Mouse (Mus musculus): Measurements from ENCODE around the gene 1810037I17Rik. TPM values are rescaled to one million over a fixed set of nuclear protein-coding genes. Genes with fewer than 3 reads are reported as not detected.
"Not testable (repeated sequence)": the region's sequence is repeated elsewhere in the genome, so short reads cannot be mapped to it uniquely, and the experiment has no call there.

The 1810037I17Rik gene
- polyA plus RNA-seq, 1 experiment from 2014 or later, result 76.8 TPM

GRCm38 (mm10) chr3:122921676-122922527, 2.1 kb upstream of the 1810037I17Rik start:
- H3K4me2 ChIP-seq (ENCODE audit: low read length), result no peak overlapping the region
- H3K36me3 ChIP-seq (ENCODE audit: control insufficient read depth, insufficient read depth), result no peaks in the 10 kb centered on the region
- WGBS, result 76% methylated on average over 8 of the region's 8 CpGs
- H3K27ac ChIP-seq (ENCODE audit: low read length), result no peak overlapping the region
- H3K9me3 ChIP-seq (ENCODE audit: control insufficient read depth, low read length), result no peaks in the 10 kb centered on the region
- ATAC-seq, result no peak
- H3K27me3 ChIP-seq (replicated peaks; ENCODE audit: control insufficient read depth, insufficient read depth, low read length), result no peaks in the 10 kb centered on the region
- peaks cover 6% of the 10 kb centered on the region; the same call in 1 of the 2 replicates for H3K4me1 ChIP-seq (replicated peaks; ENCODE audit: control insufficient read depth, insufficient read depth, low read length)
- H3K4me3 ChIP-seq (replicated peaks; ENCODE audit: low read length), result no peak overlapping the region
- no peak overlapping the region for H3K9ac ChIP-seq (replicated peaks; ENCODE audit: low read depth, low read length)

GRCm38 (mm10) chr3:122923147-122923546, 856 bp upstream of the 1810037I17Rik start:
- WGBS, result 74% methylated on average over 7 of the region's 7 CpGs
- no peaks in the 10 kb centered on the region for H3K9me3 ChIP-seq (ENCODE audit: control insufficient read depth, low read length)
- no peak for ATAC-seq
- no peak overlapping the region for H3K9ac ChIP-seq (replicated peaks; ENCODE audit: low read depth, low read length)
- H3K27me3 ChIP-seq (replicated peaks; ENCODE audit: control insufficient read depth, insufficient read depth, low read length), result no peaks in the 10 kb centered on the region
- H3K27ac ChIP-seq (ENCODE audit: low read length), result no peak overlapping the region
- H3K36me3 ChIP-seq (ENCODE audit: control insufficient read depth, insufficient read depth), result peaks cover 4% of the 10 kb centered on the region; the same call in 1 of the 2 replicates
- peak overlapping the region; percentile 64; the same call in 1 of the 2 replicates for H3K4me2 ChIP-seq (ENCODE audit: low read length)
- H3K4me1 ChIP-seq (replicated peaks; ENCODE audit: control insufficient read depth, insufficient read depth, low read length), result peaks cover 6% of the 10 kb centered on the region; the same call in 1 of the 2 replicates
- no peak overlapping the region for H3K4me3 ChIP-seq (replicated peaks; ENCODE audit: low read length)

- Histone ChIP-seq H3K9me3 (ENCODE audit: control insufficient read depth, low read length) (no peaks in the 10 kb centered on the region), H3K4me2 (ENCODE audit: low read length) (no peak overlapping the region), H3K9ac (replicated peaks; ENCODE audit: low read depth, low read length) (no peak overlapping the region), H3K4me1 (replicated peaks; ENCODE audit: control insufficient read depth, insufficient read depth, low read length) (peaks cover 4% of the 10 kb centered on the region; the same call in 1 of the 2 replicates), H3K27ac (ENCODE audit: low read length) (no peak overlapping the region), H3K4me3 (replicated peaks; ENCODE audit: low read length) (no peak overlapping the region), H3K27me3 (replicated peaks; ENCODE audit: control insufficient read depth, insufficient read depth, low read length) (no peaks in the 10 kb centered on the region), H3K36me3 (ENCODE audit: control insufficient read depth, insufficient read depth) (peaks cover 6% of the 10 kb centered on the region; the same call in 1 of the 2 replicates)
- WGBS, result 90% methylated on average over 6 of the region's 6 CpGs
- ATAC-seq, result no peak
Measured at GRCm38 (mm10) chr3:122929723-122930122, 5.7 kb downstream of the 1810037I17Rik start.

GRCm38 (mm10) chr3:122932466-122932865, 8.5 kb downstream of the 1810037I17Rik start:
- no peaks in the 10 kb centered on the region for H3K4me1 ChIP-seq (replicated peaks; ENCODE audit: control insufficient read depth, insufficient read depth, low read length)
- no peak overlapping the region for H3K9ac ChIP-seq (replicated peaks; ENCODE audit: low read depth, low read length)
- WGBS, result 94% methylated on average over 1 of the region's 1 CpGs
- no peak overlapping the region for H3K4me2 ChIP-seq (ENCODE audit: low read length)
- no peak for ATAC-seq
- peaks cover 2% of the 10 kb centered on the region; the same call in 1 of the 2 replicates for H3K36me3 ChIP-seq (ENCODE audit: control insufficient read depth, insufficient read depth)
- no peaks in the 10 kb centered on the region for H3K9me3 ChIP-seq (ENCODE audit: control insufficient read depth, low read length)
- no peak overlapping the region for H3K27ac ChIP-seq (ENCODE audit: low read length)
- no peak overlapping the region for H3K4me3 ChIP-seq (replicated peaks; ENCODE audit: low read length)
- no peaks in the 10 kb centered on the region for H3K27me3 ChIP-seq (replicated peaks; ENCODE audit: control insufficient read depth, insufficient read depth, low read length)

GRCm38 (mm10) chr3:122937176-122937575, 13.2 kb downstream of the 1810037I17Rik start:
- WGBS, result 60% methylated on average over 13 of the region's 13 CpGs
- H3K4me3 ChIP-seq (replicated peaks; ENCODE audit: low read length); ATAC-seq; H3K27ac ChIP-seq (ENCODE audit: low read length); H3K9ac ChIP-seq (replicated peaks; ENCODE audit: low read depth, low read length); H3K9me3 ChIP-seq (ENCODE audit: control insufficient read depth, low read length); H3K4me1 ChIP-seq (replicated peaks; ENCODE audit: control insufficient read depth, insufficient read depth, low read length); H3K27me3 ChIP-seq (replicated peaks; ENCODE audit: control insufficient read depth, insufficient read depth, low read length); H3K36me3 ChIP-seq (ENCODE audit: control insufficient read depth, insufficient read depth); H3K4me2 ChIP-seq (ENCODE audit: low read length): not testable (repeated sequence)

GRCm38 (mm10) chr3:122939215-122939614, 15.2 kb downstream of the 1810037I17Rik start:
- Histone ChIP-seq H3K36me3 (ENCODE audit: control insufficient read depth, insufficient read depth) (no peaks in the 10 kb centered on the region), H3K27me3 (replicated peaks; ENCODE audit: control insufficient read depth, insufficient read depth, low read length) (no peaks in the 10 kb centered on the region), H3K4me3 (replicated peaks; ENCODE audit: low read length) (no peak overlapping the region), H3K4me2 (ENCODE audit: low read length) (no peak overlapping the region), H3K27ac (ENCODE audit: low read length) (no peak overlapping the region), H3K9me3 (ENCODE audit: control insufficient read depth, low read length) (no peaks in the 10 kb centered on the region), H3K9ac (replicated peaks; ENCODE audit: low read depth, low read length) (no peak overlapping the region), H3K4me1 (replicated peaks; ENCODE audit: control insufficient read depth, insufficient read depth, low read length) (no peaks in the 10 kb centered on the region)
- WGBS, result 86% methylated on average over 2 of the region's 2 CpGs
- no peak for ATAC-seq

- H3K4me3 ChIP-seq (replicated peaks; ENCODE audit: low read length), result no peak overlapping the region
- no peaks in the 10 kb centered on the region for H3K27me3 ChIP-seq (replicated peaks; ENCODE audit: control insufficient read depth, insufficient read depth, low read length)
- H3K4me1 ChIP-seq (replicated peaks; ENCODE audit: control insufficient read depth, insufficient read depth, low read length), result no peaks in the 10 kb centered on the region
- H3K4me2 ChIP-seq (ENCODE audit: low read length), result no peak overlapping the region
- WGBS, result 83% methylated on average over 6 of the region's 6 CpGs
- ATAC-seq, result no peak
- no peaks in the 10 kb centered on the region for H3K36me3 ChIP-seq (ENCODE audit: control insufficient read depth, insufficient read depth)
- H3K9me3 ChIP-seq (ENCODE audit: control insufficient read depth, low read length), result no peaks in the 10 kb centered on the region
- no peak overlapping the region for H3K27ac ChIP-seq (ENCODE audit: low read length)
- H3K9ac ChIP-seq (replicated peaks; ENCODE audit: low read depth, low read length), result no peak overlapping the region
Measured at GRCm38 (mm10) chr3:122943387-122943890, 19.4 kb downstream of the 1810037I17Rik start.

GRCm38 (mm10) chr3:122950129-122950528, 26.1 kb downstream of the 1810037I17Rik start:
- Histone ChIP-seq H3K9ac (replicated peaks; ENCODE audit: low read depth, low read length) (no peak overlapping the region), H3K9me3 (ENCODE audit: control insufficient read depth, low read length) (no peaks in the 10 kb centered on the region), H3K36me3 (ENCODE audit: control insufficient read depth, insufficient read depth) (peaks cover 3% of the 10 kb centered on the region; the same call in 1 of the 2 replicates), H3K27ac (ENCODE audit: low read length) (no peak overlapping the region), H3K4me3 (replicated peaks; ENCODE audit: low read length) (no peak overlapping the region), H3K27me3 (replicated peaks; ENCODE audit: control insufficient read depth, insufficient read depth, low read length) (no peaks in the 10 kb centered on the region), H3K4me2 (ENCODE audit: low read length) (no peak overlapping the region), H3K4me1 (replicated peaks; ENCODE audit: control insufficient read depth, insufficient read depth, low read length) (no peaks in the 10 kb centered on the region)
- no peak for ATAC-seq
- 95% methylated on average over 2 of the region's 2 CpGs for WGBS

- Histone ChIP-seq H3K36me3 (ENCODE audit: control insufficient read depth, insufficient read depth) (peaks cover 3% of the 10 kb centered on the region; the same call in 1 of the 2 replicates), H3K9ac (replicated peaks; ENCODE audit: low read depth, low read length) (no peak overlapping the region), H3K9me3 (ENCODE audit: control insufficient read depth, low read length) (no peaks in the 10 kb centered on the region), H3K27me3 (replicated peaks; ENCODE audit: control insufficient read depth, insufficient read depth, low read length) (no peaks in the 10 kb centered on the region), H3K4me2 (ENCODE audit: low read length) (no peak overlapping the region), H3K27ac (ENCODE audit: low read length) (no peak overlapping the region), H3K4me3 (replicated peaks; ENCODE audit: low read length) (no peak overlapping the region), H3K4me1 (replicated peaks; ENCODE audit: control insufficient read depth, insufficient read depth, low read length) (no peaks in the 10 kb centered on the region)
- ATAC-seq, result no peak
- 87% methylated on average over 5 of the region's 5 CpGs for WGBS
Measured at GRCm38 (mm10) chr3:122964301-122964700, 40.3 kb downstream of the 1810037I17Rik start.

Data from forebrain, embryonic 16.5 days (tissue).